Mouse (Mus musculus): ENCODE measurements around the gene Samsn1. TPM values are rescaled to one million over a fixed set of nuclear protein-coding genes. Genes with fewer than 3 reads are reported as not detected.
"Not testable (repeated sequence)": the region's sequence is repeated elsewhere in the genome, so short reads cannot be mapped to it uniquely, and the experiment has no call there.

Gene Samsn1
- total and polyA plus RNA-seq, 2 experiments = 0.24 to 0.65 TPM

GRCm38 (mm10) chr16:75831390-75831789, 190.7 kb downstream of the Samsn1 start:
- 70% methylated on average over 4 of the region's 4 CpGs for WGBS
- H3K9ac ChIP-seq (ENCODE audit: low read depth, low read length) = no peak overlapping the region
- DNase-seq (ENCODE audit: extremely low read depth, low read depth, low spot score) = no peak
- TF ChIP-seq CTCF (IDR thresholded peaks at IDR 0.05; ENCODE audit: low read depth, low read length) (no peak), POLR2A (IDR thresholded peaks at IDR 0.05; ENCODE audit: extremely low read depth, insufficient read depth, low read length) (no peak)
- H3K79me2 ChIP-seq (ENCODE audit: control insufficient read depth, insufficient read depth, low read length) = no peaks in the 10 kb centered on the region
- no peak overlapping the region for H3K4me3 ChIP-seq (ENCODE audit: insufficient read depth, low read depth, low read length)
- H3K36me3 ChIP-seq (ENCODE audit: control insufficient read depth, insufficient read depth, low read length) = no peaks in the 10 kb centered on the region
- H3K27me3 ChIP-seq (ENCODE audit: control insufficient read depth, insufficient read depth, low read length) = no peaks in the 10 kb centered on the region
- H3K27ac ChIP-seq (replicated peaks; ENCODE audit: insufficient read depth, low read depth, low read length) = no peak overlapping the region
- no peaks in the 10 kb centered on the region for H3K4me1 ChIP-seq (ENCODE audit: control insufficient read depth, insufficient read depth, low read length)

GRCm38 (mm10) chr16:75826949-75827348, 195.1 kb downstream of the Samsn1 start:
- H3K27me3 ChIP-seq (ENCODE audit: control insufficient read depth, insufficient read depth, low read length); DNase-seq (ENCODE audit: extremely low read depth, low read depth, low spot score); H3K4me3 ChIP-seq (ENCODE audit: insufficient read depth, low read depth, low read length); H3K36me3 ChIP-seq (ENCODE audit: control insufficient read depth, insufficient read depth, low read length); H3K27ac ChIP-seq (replicated peaks; ENCODE audit: insufficient read depth, low read depth, low read length); H3K9ac ChIP-seq (ENCODE audit: low read depth, low read length); H3K4me1 ChIP-seq (ENCODE audit: control insufficient read depth, insufficient read depth, low read length); H3K79me2 ChIP-seq (ENCODE audit: control insufficient read depth, insufficient read depth, low read length): not testable (repeated sequence)

DNA sequence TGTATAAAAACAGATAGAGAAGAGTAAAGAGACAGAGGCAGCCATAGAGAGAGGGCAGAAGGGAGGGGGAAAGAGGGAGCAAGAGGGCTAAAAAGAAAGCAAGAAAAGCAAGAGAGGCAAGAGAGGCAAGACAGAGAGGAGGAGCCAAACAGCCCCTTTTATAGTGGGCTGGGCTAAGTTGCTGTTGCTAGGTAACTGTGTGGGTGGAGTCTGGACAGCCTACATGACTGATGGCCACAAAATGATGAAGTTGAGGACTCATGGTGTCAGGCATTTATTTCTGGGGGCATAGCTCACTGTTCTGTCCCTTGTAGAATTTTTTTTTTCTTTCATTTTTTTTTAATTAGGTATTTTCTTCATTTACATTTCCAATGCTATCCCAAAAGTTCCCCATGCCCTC, 195.6 kb downstream of the Samsn1 start:
- no peak for TF ChIP-seq POLR2A (IDR thresholded peaks at IDR 0.05; ENCODE audit: extremely low read depth, insufficient read depth, low read length)
- TF ChIP-seq CTCF (IDR thresholded peaks at IDR 0.05; ENCODE audit: low read depth, low read length) = no peak
- Histone ChIP-seq H3K4me1 (ENCODE audit: control insufficient read depth, insufficient read depth, low read length) (no peaks in the 10 kb centered on the region), H3K4me3 (ENCODE audit: insufficient read depth, low read depth, low read length) (no peak overlapping the region), H3K9ac (ENCODE audit: low read depth, low read length) (no peak overlapping the region), H3K27ac (replicated peaks; ENCODE audit: insufficient read depth, low read depth, low read length) (no peak overlapping the region), H3K36me3 (ENCODE audit: control insufficient read depth, insufficient read depth, low read length) (no peaks in the 10 kb centered on the region), H3K27me3 (ENCODE audit: control insufficient read depth, insufficient read depth, low read length) (no peaks in the 10 kb centered on the region), H3K79me2 (ENCODE audit: control insufficient read depth, insufficient read depth, low read length) (no peaks in the 10 kb centered on the region)
- DNase-seq (ENCODE audit: extremely low read depth, low read depth, low spot score) = no peak

DNA sequence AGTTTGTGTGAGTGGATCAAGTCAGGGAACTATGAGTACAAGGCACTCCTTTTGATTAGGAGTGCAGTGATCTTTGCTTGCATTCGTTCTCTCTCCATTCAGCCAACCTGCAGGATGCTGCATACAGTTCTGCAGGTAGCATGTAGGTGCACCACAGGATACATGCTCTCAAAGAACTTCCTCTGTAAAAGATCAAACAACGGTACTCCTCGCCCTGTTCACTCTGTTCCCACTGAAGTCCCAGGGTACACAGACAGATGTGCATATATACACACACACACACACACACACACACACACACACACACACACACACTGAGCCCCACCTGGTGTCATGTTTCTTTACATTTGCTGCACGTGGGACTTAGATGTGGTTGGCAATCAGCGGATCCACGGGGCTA, 198.9 kb downstream of the Samsn1 start:
- no peak overlapping the region for H3K27ac ChIP-seq (replicated peaks; ENCODE audit: insufficient read depth, low read depth, low read length)
- H3K36me3 ChIP-seq (ENCODE audit: control insufficient read depth, insufficient read depth, low read length) = no peaks in the 10 kb centered on the region
- TF ChIP-seq CTCF (IDR thresholded peaks at IDR 0.05; ENCODE audit: low read depth, low read length) (no peak), POLR2A (IDR thresholded peaks at IDR 0.05; ENCODE audit: extremely low read depth, insufficient read depth, low read length) (no peak)
- no peak overlapping the region for H3K4me3 ChIP-seq (ENCODE audit: insufficient read depth, low read depth, low read length)
- H3K9ac ChIP-seq (ENCODE audit: low read depth, low read length) = no peak overlapping the region
- WGBS = 55% methylated on average over 6 of the region's 6 CpGs
- DNase-seq (ENCODE audit: extremely low read depth, low read depth, low spot score) = no peak
- H3K79me2 ChIP-seq (ENCODE audit: control insufficient read depth, insufficient read depth, low read length) = no peaks in the 10 kb centered on the region
- no peaks in the 10 kb centered on the region for H3K27me3 ChIP-seq (ENCODE audit: control insufficient read depth, insufficient read depth, low read length)
- H3K4me1 ChIP-seq (ENCODE audit: control insufficient read depth, insufficient read depth, low read length) = no peaks in the 10 kb centered on the region

DNA sequence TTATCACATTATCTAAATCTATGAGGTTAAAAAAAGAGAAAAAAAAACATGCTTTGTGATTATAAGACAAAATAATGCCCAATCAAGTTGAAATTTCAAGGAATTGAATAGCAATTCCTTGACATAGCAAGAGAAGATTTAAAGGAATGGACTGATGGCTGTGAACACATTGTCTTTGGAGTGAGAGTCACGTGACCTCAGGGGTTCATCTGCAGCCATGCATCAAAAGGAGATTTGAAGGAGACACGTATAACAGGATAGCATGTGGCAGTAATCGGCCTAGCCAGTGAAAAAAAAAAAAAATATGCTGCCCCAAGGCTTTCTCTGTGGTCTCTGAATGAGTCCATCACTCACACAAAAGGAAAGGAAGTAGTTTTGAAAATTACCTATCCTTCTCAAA, 201.1 kb downstream of the Samsn1 start:
- H3K79me2 ChIP-seq (ENCODE audit: control insufficient read depth, insufficient read depth, low read length) = no peaks in the 10 kb centered on the region
- H3K27me3 ChIP-seq (ENCODE audit: control insufficient read depth, insufficient read depth, low read length) = no peaks in the 10 kb centered on the region
- no peaks in the 10 kb centered on the region for H3K4me1 ChIP-seq (ENCODE audit: control insufficient read depth, insufficient read depth, low read length)
- TF ChIP-seq CTCF (IDR thresholded peaks at IDR 0.05; ENCODE audit: low read depth, low read length) = no peak
- TF ChIP-seq POLR2A (IDR thresholded peaks at IDR 0.05; ENCODE audit: extremely low read depth, insufficient read depth, low read length) = no peak
- H3K36me3 ChIP-seq (ENCODE audit: control insufficient read depth, insufficient read depth, low read length) = no peaks in the 10 kb centered on the region
- H3K9ac ChIP-seq (ENCODE audit: low read depth, low read length) = no peak overlapping the region
- 72% methylated on average over 3 of the region's 3 CpGs for WGBS
- H3K27ac ChIP-seq (replicated peaks; ENCODE audit: insufficient read depth, low read depth, low read length) = no peak overlapping the region
- no peak for DNase-seq (ENCODE audit: extremely low read depth, low read depth, low spot score)
- no peak overlapping the region for H3K4me3 ChIP-seq (ENCODE audit: insufficient read depth, low read depth, low read length)

Data from liver, adult 2 months (tissue).